Mouse (Mus musculus) cerebral cortex, adult 2 months (tissue): Measurements from ENCODE around the gene Cox7a1.

ENCODE experiments used
- WGBS: fragments of 180-500 bp; shearing (Covaris S2); methylation state at CpG from one replicate; pipeline ENCODE4 v1.1.7; 2018; 5-methylcytosine and 5-hydroxymethylcytosine counted together

The Cox7a1 gene

DNA sequence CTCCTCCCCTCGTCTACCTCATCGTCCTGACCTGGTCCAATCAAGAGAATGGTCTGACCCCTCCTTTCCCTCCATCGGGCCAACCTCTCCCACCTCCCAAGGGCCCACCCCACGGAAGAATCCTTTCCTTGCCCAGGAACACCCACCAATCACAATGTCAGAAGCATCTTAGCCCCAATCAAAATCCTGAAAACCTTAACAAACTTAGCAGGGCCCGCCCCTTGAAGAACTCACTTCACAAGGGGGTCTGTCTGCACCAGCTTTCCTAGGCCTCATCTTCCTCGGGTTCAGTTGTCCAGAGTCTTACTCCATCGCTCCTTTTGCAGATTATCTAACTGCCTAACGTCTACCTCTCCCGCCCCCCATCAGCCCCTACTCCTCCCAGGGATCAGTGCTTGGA, 9.1 kb downstream of the Cox7a1 start:
- WGBS: 38% methylated on average over 9 of the region's 9 CpGs

DNA sequence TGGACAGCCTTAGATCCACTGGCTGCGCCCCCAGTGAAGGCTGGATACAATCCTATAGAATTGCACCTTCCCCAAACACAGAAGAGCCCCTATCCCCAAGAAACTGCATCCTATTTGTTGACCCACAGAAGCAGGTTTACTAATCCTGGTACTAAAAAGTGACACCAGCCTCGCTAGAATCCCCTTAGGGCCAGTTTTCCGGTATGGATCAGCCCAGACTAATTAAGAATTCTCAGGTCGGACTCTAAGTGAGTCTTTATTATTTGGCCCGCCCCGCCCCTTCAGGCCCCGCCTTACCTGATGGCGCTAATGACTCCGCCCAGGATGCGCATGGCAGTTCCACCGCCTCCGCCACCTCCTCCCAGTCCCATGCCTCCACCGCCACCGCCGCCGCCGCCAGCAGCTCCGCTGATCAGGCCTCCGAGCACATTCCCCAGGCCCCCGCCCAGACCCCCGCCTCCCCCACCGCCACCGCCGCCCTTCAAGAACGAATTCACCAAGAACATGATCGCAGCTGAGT, 9.7 kb downstream of the Cox7a1 start:
- 2% methylated on average over 25 of the region's 26 CpGs for WGBS

- under 1% methylated on average over 26 of the region's 26 CpGs for WGBS
Observed at GRCm38 (mm10) chr7:30194101-30194831, 10.3 kb downstream of the Cox7a1 start.

GRCm38 (mm10) chr7:30194884-30195283, 10.9 kb downstream of the Cox7a1 start:
- WGBS: under 1% methylated on average over 28 of the region's 28 CpGs

GRCm38 (mm10) chr7:30195461-30195860, 11.5 kb downstream of the Cox7a1 start:
- 73% methylated on average over 6 of the region's 6 CpGs for WGBS

DNA sequence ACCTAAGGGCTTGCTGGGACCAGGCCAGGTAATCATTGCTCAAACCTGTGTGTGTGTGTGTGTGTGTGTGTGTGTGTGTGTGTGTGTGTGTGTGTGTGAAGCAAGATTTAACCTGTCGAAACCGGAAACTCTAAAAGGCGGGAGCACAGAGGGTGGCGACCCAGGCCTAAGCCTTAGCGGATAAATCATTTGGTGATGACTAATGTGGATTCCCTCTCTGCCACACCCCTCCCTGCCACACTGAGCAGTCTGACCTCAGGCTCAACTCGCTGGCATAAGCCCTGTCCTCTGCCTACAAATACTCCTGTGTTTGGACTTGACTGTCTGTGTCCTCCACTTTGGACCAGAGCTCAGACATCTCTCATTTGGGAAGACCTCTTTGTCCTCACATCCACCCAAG, 12.2 kb downstream of the Cox7a1 start:
- 92% methylated on average over 6 of the region's 6 CpGs for WGBS

- WGBS: 76% methylated on average over 5 of the region's 5 CpGs
Observed at GRCm38 (mm10) chr7:30197592-30198129, 13.7 kb downstream of the Cox7a1 start.

DNA sequence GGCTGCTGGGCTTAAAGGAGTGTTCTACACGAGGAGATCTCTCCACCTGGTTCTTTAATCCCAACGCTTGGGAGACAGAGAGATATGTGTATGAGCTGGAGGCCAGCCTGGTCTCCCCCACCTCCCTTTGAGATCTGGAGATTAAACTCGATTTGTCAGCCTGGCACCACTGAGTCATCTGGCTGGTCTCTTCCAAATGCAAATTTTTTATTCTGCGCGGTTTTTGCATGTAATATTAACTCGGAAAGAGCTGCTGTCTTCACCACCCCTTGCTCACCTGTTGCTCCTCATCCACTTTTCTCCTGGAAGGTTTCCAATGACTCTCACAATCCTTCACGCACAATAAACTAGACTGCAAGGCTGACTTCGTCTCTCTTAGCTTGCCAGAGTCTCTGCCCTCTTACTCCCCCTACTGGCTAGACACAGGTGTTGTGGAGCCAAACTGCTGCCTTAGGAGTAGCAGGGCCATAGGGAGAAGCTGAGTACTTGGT, 14.6 kb downstream of the Cox7a1 start, which contains the start of gene Capns1:
Capns1 (minus strand) TSS at position 331 of the 491 bp plus-strand sequence.
- 2% methylated on average over 8 of the region's 8 CpGs for WGBS

DNA sequence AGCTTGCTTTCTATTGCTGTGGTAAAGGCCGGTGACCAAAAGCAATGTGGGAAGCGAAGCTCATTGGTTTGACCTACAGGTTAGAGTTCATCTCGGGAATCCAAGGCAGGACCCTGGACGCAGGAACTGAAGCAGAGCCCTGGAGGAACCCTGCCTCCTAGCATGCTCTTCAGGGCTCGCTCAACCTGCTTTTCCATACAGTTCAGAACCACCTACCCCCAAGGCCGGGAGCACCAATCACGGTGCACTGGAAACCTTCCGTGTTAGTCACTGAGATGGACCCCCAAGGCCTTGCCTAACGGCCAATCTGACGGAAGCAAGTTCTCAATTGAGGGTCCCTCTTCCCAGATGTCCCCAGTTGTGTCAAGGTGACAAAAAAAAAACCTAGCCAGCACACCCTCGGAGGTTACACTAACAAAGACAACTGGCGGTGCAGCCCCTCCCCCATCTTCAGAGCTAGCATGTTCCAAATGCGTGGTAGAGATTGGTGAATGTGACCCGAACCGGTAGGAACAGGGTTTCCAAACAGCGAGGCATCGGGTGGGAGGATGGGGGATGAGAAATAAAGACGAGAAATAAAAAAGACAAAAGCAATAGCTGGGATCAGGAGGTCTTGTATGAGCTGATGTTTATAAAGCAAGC, 15.7 kb downstream of the Cox7a1 start:
- WGBS: 83% methylated on average over 18 of the region's 18 CpGs

- 69% methylated on average over 5 of the region's 5 CpGs for WGBS
Observed at GRCm38 (mm10) chr7:30200200-30200599, 16.3 kb downstream of the Cox7a1 start.

GRCm38 (mm10) chr7:30200661-30201060, 16.7 kb downstream of the Cox7a1 start:
- 92% methylated on average over 5 of the region's 5 CpGs for WGBS

GRCm38 (mm10) chr7:30202895-30203690, 19.1 kb downstream of the Cox7a1 start:
- WGBS: 79% methylated on average over 11 of the region's 11 CpGs

GRCm38 (mm10) chr7:30204380-30204779, 20.4 kb downstream of the Cox7a1 start:
- WGBS: 46% methylated on average over 8 of the region's 8 CpGs

DNA sequence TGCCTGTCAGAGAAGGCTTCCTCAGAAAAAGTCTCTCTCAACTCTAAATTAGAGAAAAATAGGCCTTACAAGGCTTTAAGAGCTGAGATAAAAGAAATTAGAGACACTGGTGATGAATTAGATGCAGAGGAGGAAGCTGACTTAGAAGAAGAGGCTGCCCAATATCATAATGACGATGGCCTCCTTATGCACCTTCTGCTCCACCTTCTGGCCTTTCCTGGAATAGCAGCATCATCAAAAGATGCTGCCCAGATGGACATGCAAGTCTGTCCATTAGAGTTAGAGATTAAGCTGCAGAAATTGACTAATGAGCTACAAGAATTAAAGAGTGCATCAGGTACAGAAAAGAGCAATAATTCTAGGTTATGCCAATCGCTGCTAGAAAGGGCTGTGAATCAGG, 21.4 kb downstream of the Cox7a1 start:
- WGBS: 7% methylated on average over 2 of the region's 2 CpGs

DNA sequence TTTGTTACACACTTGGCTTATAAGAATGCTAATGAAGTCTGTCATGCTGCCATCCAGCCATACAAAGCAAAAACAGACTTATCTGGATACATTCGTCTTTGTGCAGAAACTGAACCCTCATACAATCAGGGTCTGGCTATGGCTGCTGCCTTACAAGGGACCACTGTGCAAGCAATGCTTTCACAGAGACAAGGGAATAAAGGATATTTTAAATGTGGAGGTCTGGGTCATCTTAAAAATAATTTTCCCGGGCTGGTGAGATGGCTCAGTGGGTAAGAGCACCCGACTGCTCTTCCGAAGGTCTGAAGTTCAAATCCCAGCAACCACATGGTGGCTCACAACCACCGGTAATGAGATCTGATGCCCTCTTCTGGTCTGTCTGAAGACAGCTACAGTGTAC, 22.4 kb downstream of the Cox7a1 start:
- WGBS: 45% methylated on average over 5 of the region's 5 CpGs

- WGBS: 35% methylated on average over 4 of the region's 4 CpGs
Observed at GRCm38 (mm10) chr7:30211025-30211424, 27.1 kb downstream of the Cox7a1 start.

DNA sequence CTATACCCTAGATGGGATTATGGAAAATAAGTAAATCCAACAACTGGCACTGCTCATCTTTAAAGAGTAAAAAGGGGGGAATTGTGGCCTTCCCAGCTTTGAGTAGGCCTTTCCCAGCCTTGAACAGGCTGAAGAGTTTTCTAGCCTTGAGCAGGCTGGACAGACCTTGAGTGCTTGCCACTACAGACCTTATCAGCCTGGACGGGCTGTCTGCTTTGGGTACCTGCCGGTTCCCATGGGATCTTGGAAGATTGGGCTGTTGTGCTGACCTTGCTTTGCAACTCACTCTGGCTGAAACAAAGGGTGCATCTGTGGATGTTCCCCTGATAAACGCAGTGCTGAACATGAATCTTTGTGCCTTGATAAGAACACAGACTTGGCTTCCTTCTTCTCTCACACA, 29.9 kb downstream of the Cox7a1 start:
- WGBS: 94% methylated on average over 3 of the region's 3 CpGs

- 68% methylated on average over 3 of the region's 3 CpGs for WGBS
Observed at GRCm38 (mm10) chr7:30215875-30216274, 31.9 kb downstream of the Cox7a1 start.

DNA sequence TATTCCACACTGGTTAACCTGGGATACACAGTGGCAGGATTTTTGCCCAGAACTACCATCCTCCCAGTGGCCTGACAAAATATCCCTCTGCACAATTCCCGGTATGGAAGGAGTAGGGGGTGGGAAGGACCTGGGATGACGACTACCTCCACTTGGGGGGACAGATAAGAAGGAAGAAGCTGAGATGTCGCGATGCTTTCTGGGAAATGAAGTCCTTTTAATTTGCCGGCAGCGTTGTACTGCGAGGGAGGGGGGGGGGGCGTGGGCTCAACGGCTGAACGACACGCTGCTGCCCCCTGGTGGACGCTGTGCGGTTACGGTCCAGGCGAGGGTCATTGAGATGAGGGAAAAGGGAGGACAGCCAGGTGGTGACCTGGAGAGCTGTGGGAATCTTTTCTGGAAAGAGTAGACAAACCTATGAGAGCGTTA, 32.8 kb downstream of the Cox7a1 start:
- under 1% methylated on average over 15 of the region's 16 CpGs for WGBS

GRCm38 (mm10) chr7:30217277-30217676, 33.3 kb downstream of the Cox7a1 start:
- 82% methylated on average over 2 of the region's 2 CpGs for whole genome bisulfite sequencing

GRCm38 (mm10) chr7:30219293-30220007, 35.5 kb downstream of the Cox7a1 start:
- 6% methylated on average over 16 of the region's 16 CpGs for WGBS
